Mouse (Mus musculus): ENCODE measurements around the gene Gpr19. TPM values are rescaled to one million over a fixed set of nuclear protein-coding genes. Genes with fewer than 3 reads are reported as not detected.

Gpr19 gene
- total and polyA plus RNA-seq, 2 experiments, result 4.7 to 6.9 TPM

GRCm38 (mm10) chr6:134879556-134879955 lies 18.8 kb downstream of the Gpr19 start:
- no peaks in the 10 kb centered on the region for H3K79me2 ChIP-seq (ENCODE audit: control insufficient read depth, insufficient read depth, low read length)
- H3K36me3 ChIP-seq (ENCODE audit: control insufficient read depth, insufficient read depth, low read length), result no peaks in the 10 kb centered on the region; the same call in 1 of the 2 replicates
- no peak for TF ChIP-seq POLR2A (IDR thresholded peaks at IDR 0.05; ENCODE audit: extremely low read depth, insufficient read depth, low read length)
- TF ChIP-seq CTCF (IDR thresholded peaks at IDR 0.05; ENCODE audit: low read depth, low read length), result no peak
- WGBS, result 82% methylated on average over 5 of the region's 5 CpGs
- no peak overlapping the region for H3K27ac ChIP-seq (replicated peaks; ENCODE audit: insufficient read depth, low read depth, low read length)
- H3K4me1 ChIP-seq (ENCODE audit: control insufficient read depth, insufficient read depth, low read length), result no peaks in the 10 kb centered on the region
- no peak for DNase-seq (ENCODE audit: extremely low read depth, low read depth, low spot score)
- no peak overlapping the region for H3K4me3 ChIP-seq (ENCODE audit: insufficient read depth, low read depth, low read length)
- no peak overlapping the region for H3K9ac ChIP-seq (ENCODE audit: low read depth, low read length)
- no peaks in the 10 kb centered on the region for H3K27me3 ChIP-seq (ENCODE audit: control insufficient read depth, insufficient read depth, low read length)

- TF ChIP-seq CTCF (IDR thresholded peaks at IDR 0.05; ENCODE audit: low read depth, low read length) (no peak), POLR2A (IDR thresholded peaks at IDR 0.05; ENCODE audit: extremely low read depth, insufficient read depth, low read length) (no peak)
- 78% methylated on average over 1 of the region's 1 CpGs for WGBS
- Histone ChIP-seq H3K9ac (ENCODE audit: low read depth, low read length) (no peak overlapping the region), H3K4me3 (ENCODE audit: insufficient read depth, low read depth, low read length) (no peak overlapping the region), H3K36me3 (ENCODE audit: control insufficient read depth, insufficient read depth, low read length) (no peaks in the 10 kb centered on the region; the same call in 1 of the 2 replicates), H3K4me1 (ENCODE audit: control insufficient read depth, insufficient read depth, low read length) (no peaks in the 10 kb centered on the region), H3K27me3 (ENCODE audit: control insufficient read depth, insufficient read depth, low read length) (no peaks in the 10 kb centered on the region), H3K79me2 (ENCODE audit: control insufficient read depth, insufficient read depth, low read length) (no peaks in the 10 kb centered on the region), H3K27ac (replicated peaks; ENCODE audit: insufficient read depth, low read depth, low read length) (no peak overlapping the region)
- no peak for DNase-seq (ENCODE audit: extremely low read depth, low read depth, low spot score)
Observed at GRCm38 (mm10) chr6:134877892-134878291, 20.5 kb downstream of the Gpr19 start.

- TF ChIP-seq CTCF (IDR thresholded peaks at IDR 0.05; ENCODE audit: low read depth, low read length) (no peak), POLR2A (IDR thresholded peaks at IDR 0.05; ENCODE audit: extremely low read depth, insufficient read depth, low read length) (no peak)
- no peak for DNase-seq (ENCODE audit: extremely low read depth, low read depth, low spot score)
- Histone ChIP-seq H3K36me3 (ENCODE audit: control insufficient read depth, insufficient read depth, low read length) (no peaks in the 10 kb centered on the region; the same call in 1 of the 2 replicates), H3K79me2 (ENCODE audit: control insufficient read depth, insufficient read depth, low read length) (no peaks in the 10 kb centered on the region), H3K9ac (ENCODE audit: low read depth, low read length) (no peak overlapping the region), H3K27ac (replicated peaks; ENCODE audit: insufficient read depth, low read depth, low read length) (no peak overlapping the region), H3K4me3 (ENCODE audit: insufficient read depth, low read depth, low read length) (no peak overlapping the region), H3K27me3 (ENCODE audit: control insufficient read depth, insufficient read depth, low read length) (no peaks in the 10 kb centered on the region), H3K4me1 (ENCODE audit: control insufficient read depth, insufficient read depth, low read length) (no peaks in the 10 kb centered on the region)
- 94% methylated on average over 4 of the region's 4 CpGs for WGBS
Observed at GRCm38 (mm10) chr6:134877276-134877675, 21.1 kb downstream of the Gpr19 start.

- no peak for DNase-seq (ENCODE audit: extremely low read depth, low read depth, low spot score)
- Histone ChIP-seq H3K9ac (ENCODE audit: low read depth, low read length) (no peak overlapping the region), H3K79me2 (ENCODE audit: control insufficient read depth, insufficient read depth, low read length) (no peaks in the 10 kb centered on the region), H3K27me3 (ENCODE audit: control insufficient read depth, insufficient read depth, low read length) (no peaks in the 10 kb centered on the region), H3K4me1 (ENCODE audit: control insufficient read depth, insufficient read depth, low read length) (no peaks in the 10 kb centered on the region), H3K4me3 (ENCODE audit: insufficient read depth, low read depth, low read length) (no peak overlapping the region), H3K36me3 (ENCODE audit: control insufficient read depth, insufficient read depth, low read length) (no peaks in the 10 kb centered on the region; the same call in 1 of the 2 replicates), H3K27ac (replicated peaks; ENCODE audit: insufficient read depth, low read depth, low read length) (no peak overlapping the region)
- WGBS, result 74% methylated on average over 6 of the region's 6 CpGs
- TF ChIP-seq POLR2A (IDR thresholded peaks at IDR 0.05; ENCODE audit: extremely low read depth, insufficient read depth, low read length) (no peak), CTCF (IDR thresholded peaks at IDR 0.05; ENCODE audit: low read depth, low read length) (no peak)
Observed at GRCm38 (mm10) chr6:134876795-134877194, 21.6 kb downstream of the Gpr19 start.

GRCm38 (mm10) chr6:134873018-134873417 lies 25.4 kb downstream of the Gpr19 start:
- H3K4me1 ChIP-seq (ENCODE audit: control insufficient read depth, insufficient read depth, low read length), result no peaks in the 10 kb centered on the region
- H3K4me3 ChIP-seq (ENCODE audit: insufficient read depth, low read depth, low read length), result no peak overlapping the region
- TF ChIP-seq CTCF (IDR thresholded peaks at IDR 0.05; ENCODE audit: low read depth, low read length), result peak; percentile 7; the same call in 1 of the 2 replicates
- TF ChIP-seq POLR2A (IDR thresholded peaks at IDR 0.05; ENCODE audit: extremely low read depth, insufficient read depth, low read length), result no peak
- no peaks in the 10 kb centered on the region for H3K79me2 ChIP-seq (ENCODE audit: control insufficient read depth, insufficient read depth, low read length)
- H3K9ac ChIP-seq (ENCODE audit: low read depth, low read length), result no peak overlapping the region
- no peaks in the 10 kb centered on the region for H3K27me3 ChIP-seq (ENCODE audit: control insufficient read depth, insufficient read depth, low read length)
- no peak for DNase-seq (ENCODE audit: extremely low read depth, low read depth, low spot score)
- H3K27ac ChIP-seq (replicated peaks; ENCODE audit: insufficient read depth, low read depth, low read length), result no peak overlapping the region
- WGBS, result 64% methylated on average over 2 of the region's 2 CpGs
- H3K36me3 ChIP-seq (ENCODE audit: control insufficient read depth, insufficient read depth, low read length), result peaks cover 9% of the 10 kb centered on the region

GRCm38 (mm10) chr6:134872236-134872635 lies 26.1 kb downstream of the Gpr19 start:
- no peak for TF ChIP-seq CTCF (IDR thresholded peaks at IDR 0.05; ENCODE audit: low read depth, low read length)
- no peak for TF ChIP-seq POLR2A (IDR thresholded peaks at IDR 0.05; ENCODE audit: extremely low read depth, insufficient read depth, low read length)
- H3K9ac ChIP-seq (ENCODE audit: low read depth, low read length), result no peak overlapping the region
- no peaks in the 10 kb centered on the region for H3K4me1 ChIP-seq (ENCODE audit: control insufficient read depth, insufficient read depth, low read length)
- no peak overlapping the region for H3K27ac ChIP-seq (replicated peaks; ENCODE audit: insufficient read depth, low read depth, low read length)
- no peak for DNase-seq (ENCODE audit: extremely low read depth, low read depth, low spot score)
- 85% methylated on average over 2 of the region's 2 CpGs for WGBS
- H3K36me3 ChIP-seq (ENCODE audit: control insufficient read depth, insufficient read depth, low read length), result peaks cover 9% of the 10 kb centered on the region
- H3K4me3 ChIP-seq (ENCODE audit: insufficient read depth, low read depth, low read length), result no peak overlapping the region
- no peaks in the 10 kb centered on the region for H3K79me2 ChIP-seq (ENCODE audit: control insufficient read depth, insufficient read depth, low read length)
- H3K27me3 ChIP-seq (ENCODE audit: control insufficient read depth, insufficient read depth, low read length), result no peaks in the 10 kb centered on the region
